Mouse (Mus musculus) forebrain, embryonic 11.5 days (tissue): ENCODE data around the gene Mllt1. TPM values are rescaled to one million over a fixed set of nuclear protein-coding genes. Genes with fewer than 3 reads are reported as not detected.

Experiments
- ATAC-seq: fragments of 200-750 bp; cut with Nextera tagmentation; replicated peaks from 2 replicates; pipeline ENCODE4 v1.8.0; 2017; ENCODE audit warnings: moderate TSS enrichment; ENCODE audit not compliant: low FRiP score
- DNase-seq: peaks from one replicate; pipeline ENCODE4 v3.0.0-alpha.2; 2017; ENCODE audit warnings: low spot score
- H3K27ac ChIP-seq: fragments of 300-500 bp; sonication (generic); 2 replicates; pipeline ENCODE4 v1.5.1; 2014; ENCODE audit warnings: low read depth, low read length
- H3K27me3 ChIP-seq: fragments of 300-500 bp; sonication (generic); 2 replicates; pipeline ENCODE4 v1.6.1; 2014; ENCODE audit warnings: mild to moderate bottlenecking, low read length, mixed read lengths; ENCODE audit not compliant: control insufficient read depth, insufficient read depth
- H3K36me3 ChIP-seq: fragments of 300-500 bp; sonication (generic); 2 replicates; pipeline ENCODE4 v1.6.1; 2014; ENCODE audit warnings: mild to moderate bottlenecking, low read length, moderate library complexity, mixed read lengths; ENCODE audit not compliant: control insufficient read depth, insufficient read depth
- H3K4me1 ChIP-seq: fragments of 300-500 bp; sonication (generic); replicated peaks from 2 replicates; pipeline ENCODE4 v1.6.1; 2014; ENCODE audit warnings: low read length, mixed read lengths; ENCODE audit not compliant: control insufficient read depth, insufficient read depth
- H3K4me2 ChIP-seq: fragments of 300-500 bp; sonication (generic); 2 replicates; pipeline ENCODE4 v1.6.1; 2014; ENCODE audit warnings: low read depth, mild to moderate bottlenecking, low read length, moderate library complexity, mixed read lengths; ENCODE audit not compliant: severe bottlenecking
- H3K4me3 ChIP-seq: fragments of 300-500 bp; sonication (generic); 2 replicates; pipeline ENCODE4 v1.5.1; 2014; ENCODE audit warnings: low read depth, low read length
- H3K9ac ChIP-seq: fragments of 300-500 bp; sonication (generic); 2 replicates; pipeline ENCODE4 v1.6.1; 2014; ENCODE audit warnings: low read length
- H3K9me3 ChIP-seq: fragments of 300-500 bp; sonication (generic); 2 replicates; pipeline ENCODE4 v1.6.1; 2016; ENCODE audit warnings: low read length, mixed read lengths; ENCODE audit not compliant: control insufficient read depth
- WGBS: fragments of 180-500 bp; shearing (Covaris S2); extraction: QIAGEN DNeasy Blood & Tissue Kit; methylation state at CpG from one replicate; pipeline ENCODE4 v1.1.7; 2014; 5-methylcytosine and 5-hydroxymethylcytosine counted together
- polyA plus RNA-seq: library from polyadenylated mRNA; unstranded; fragments of >200 nt; fragmentation: Nextera tagmentation; extraction: Ambion mirVana; gene quantifications from 2 replicates; pipeline ENCODE4 v1.2.1, GENCODE M21; 2014

Gene Mllt1
- 56.7 and 57.2 TPM in 2 replicates for polyA plus RNA-seq

DNA sequence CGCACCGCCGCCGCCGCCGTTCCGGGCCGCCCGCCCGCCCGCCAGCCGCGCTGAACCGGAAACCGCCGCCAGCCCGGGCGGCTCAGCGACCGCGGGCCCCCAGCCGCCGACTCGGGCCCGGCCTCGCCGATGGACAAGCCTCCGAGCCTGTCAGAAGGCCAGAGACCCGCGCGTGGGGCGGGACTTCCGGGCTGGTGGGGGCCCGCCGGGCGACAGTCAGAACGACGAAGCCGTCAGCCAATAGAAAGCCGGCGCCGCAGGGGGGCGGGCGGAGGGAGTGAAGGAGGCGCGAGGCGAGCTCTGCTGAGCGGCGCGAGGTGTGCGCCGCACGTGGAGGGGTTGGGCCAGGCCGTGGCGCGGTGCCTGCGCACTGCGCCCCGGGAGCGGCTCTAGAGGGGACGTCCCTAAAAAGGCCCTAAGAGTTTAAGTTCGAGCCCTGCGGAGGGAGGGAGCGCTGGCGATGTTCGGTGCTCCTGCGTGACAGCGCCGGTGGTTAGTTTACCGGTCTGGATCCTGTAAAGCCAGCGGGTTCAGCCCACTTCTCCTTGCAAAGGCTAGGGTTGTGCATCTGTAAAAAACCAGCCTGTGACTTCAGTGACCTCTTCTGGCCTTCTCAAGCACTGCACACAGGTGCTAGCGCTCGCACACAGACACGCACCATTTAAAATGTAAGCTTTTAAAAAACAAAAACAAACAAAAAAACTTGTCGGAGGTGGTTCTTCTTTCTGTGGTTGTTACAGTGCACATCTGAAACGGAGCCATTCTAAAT, at the start of gene Mllt1:
Gene Mllt1, minus strand, starts transcription at position 53 of the 769 bp plus-strand sequence.
- Histone ChIP-seq H3K4me1 (peaks cover 12% of the 10 kb centered on the region), H3K4me3 (peak within 1 kb of the TSS; percentile 95), H3K9me3 (no peaks in the 10 kb centered on the region), H3K9ac (peak within 1 kb of the TSS; percentile 94), H3K36me3 (no peaks in the 10 kb centered on the region), H3K27me3 (no peaks in the 10 kb centered on the region), H3K4me2 (peak within 1 kb of the TSS; percentile 94), H3K27ac (peak within 1 kb of the TSS; percentile 20; the same call in 1 of the 2 replicates)
- peak; percentile 98 for ATAC-seq
- DNase-seq = peak; percentile 100
- WGBS = 4% methylated on average over 71 of the region's 76 CpGs

DNA sequence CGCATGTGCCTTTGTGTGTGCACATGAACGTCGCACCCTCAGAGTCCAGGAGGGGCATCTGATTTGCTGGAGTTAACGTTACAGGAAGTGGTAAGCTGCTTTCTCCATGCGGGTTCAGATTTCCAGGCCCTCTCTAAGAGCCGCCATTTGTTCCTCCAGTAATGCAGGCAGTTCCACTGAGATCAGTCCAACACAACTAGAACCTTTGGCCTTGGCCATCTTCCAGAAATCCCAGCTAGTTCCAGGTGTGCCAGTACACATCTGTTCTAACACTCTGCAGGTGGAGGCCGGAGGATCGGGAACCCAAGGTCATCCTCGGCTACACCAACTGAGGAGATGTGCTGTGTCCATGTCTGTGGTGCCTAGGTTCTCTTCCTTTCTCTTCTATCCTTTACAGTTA, 49.7 kb upstream of the Mllt1 start:
- Histone ChIP-seq H3K27ac (no peak overlapping the region), H3K4me3 (no peak overlapping the region), H3K9ac (no peak overlapping the region), H3K36me3 (no peaks in the 10 kb centered on the region), H3K27me3 (no peaks in the 10 kb centered on the region), H3K4me2 (no peak overlapping the region), H3K9me3 (no peaks in the 10 kb centered on the region), H3K4me1 (no peaks in the 10 kb centered on the region)
- no peak for ATAC-seq
- DNase-seq = peak; percentile 35
- WGBS = 86% methylated on average over 9 of the region's 9 CpGs

GRCm38 (mm10) chr17:56982013-56982412, 46.8 kb upstream of the Mllt1 start, which contains the start of gene Acer1:
TSS of gene Acer1 (minus strand) at chr17:56982126.
- ATAC-seq = no peak
- H3K4me3 ChIP-seq = no peak within 1 kb of the TSS
- H3K9ac ChIP-seq = no peak within 1 kb of the TSS
- WGBS = 80% methylated on average over 5 of the region's 5 CpGs
- no peaks in the 10 kb centered on the region for H3K9me3 ChIP-seq
- H3K27ac ChIP-seq = no peak within 1 kb of the TSS
- H3K27me3 ChIP-seq = no peaks in the 10 kb centered on the region
- H3K36me3 ChIP-seq = no peaks in the 10 kb centered on the region
- peak; percentile 42 for DNase-seq
- H3K4me1 ChIP-seq = no peaks in the 10 kb centered on the region
- no peak within 1 kb of the TSS for H3K4me2 ChIP-seq

DNA sequence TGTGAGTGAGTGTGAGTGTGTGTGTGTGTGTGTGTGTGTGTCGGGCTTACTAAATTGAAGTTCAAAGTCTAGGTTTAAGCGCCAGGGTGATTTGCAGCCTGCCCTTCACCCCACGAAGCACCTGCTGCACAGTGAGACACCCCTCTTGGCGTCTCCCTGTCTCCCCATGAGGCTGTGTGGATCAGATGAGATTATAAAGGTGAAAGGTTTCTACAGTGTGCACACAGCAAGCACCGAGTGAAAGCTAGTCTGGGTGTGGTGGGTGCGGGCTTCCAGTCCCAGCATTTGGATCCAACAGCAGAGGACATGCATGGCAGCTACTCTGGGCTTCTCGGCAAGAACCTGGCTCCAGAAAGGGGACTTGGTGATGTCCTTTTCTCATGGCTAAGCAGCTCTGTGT, 45.8 kb upstream of the Mllt1 start:
- ATAC-seq = no peak
- 87% methylated on average over 7 of the region's 7 CpGs for WGBS
- no peaks in the 10 kb centered on the region for H3K4me1 ChIP-seq
- H3K4me2 ChIP-seq = no peak overlapping the region
- H3K27me3 ChIP-seq = no peaks in the 10 kb centered on the region
- no peaks in the 10 kb centered on the region for H3K36me3 ChIP-seq
- no peaks in the 10 kb centered on the region for H3K9me3 ChIP-seq
- H3K9ac ChIP-seq = no peak overlapping the region
- no peak overlapping the region for H3K27ac ChIP-seq
- H3K4me3 ChIP-seq = no peak overlapping the region
- peak; percentile 41 for DNase-seq

GRCm38 (mm10) chr17:56979524-56979923, 44.3 kb upstream of the Mllt1 start:
- DNase-seq (no peak), ATAC-seq (no peak)
- H3K36me3 ChIP-seq = no peaks in the 10 kb centered on the region
- no peaks in the 10 kb centered on the region for H3K9me3 ChIP-seq
- H3K4me3 ChIP-seq = no peak overlapping the region
- no peaks in the 10 kb centered on the region for H3K4me1 ChIP-seq
- H3K27ac ChIP-seq = no peak overlapping the region
- no peak overlapping the region for H3K4me2 ChIP-seq
- WGBS = 40% methylated on average over 7 of the region's 8 CpGs
- H3K9ac ChIP-seq = no peak overlapping the region
- H3K27me3 ChIP-seq = no peaks in the 10 kb centered on the region

GRCm38 (mm10) chr17:56976531-56977390, 41.5 kb upstream of the Mllt1 start:
- DNase-seq (peak; percentile 39), ATAC-seq (no peak)
- Histone ChIP-seq H3K27ac (no peak overlapping the region), H3K9me3 (no peaks in the 10 kb centered on the region), H3K4me3 (no peak overlapping the region), H3K27me3 (no peaks in the 10 kb centered on the region), H3K4me1 (no peaks in the 10 kb centered on the region), H3K4me2 (no peak overlapping the region), H3K9ac (no peak overlapping the region), H3K36me3 (no peaks in the 10 kb centered on the region)
- WGBS = 80% methylated on average over 8 of the region's 8 CpGs

DNA sequence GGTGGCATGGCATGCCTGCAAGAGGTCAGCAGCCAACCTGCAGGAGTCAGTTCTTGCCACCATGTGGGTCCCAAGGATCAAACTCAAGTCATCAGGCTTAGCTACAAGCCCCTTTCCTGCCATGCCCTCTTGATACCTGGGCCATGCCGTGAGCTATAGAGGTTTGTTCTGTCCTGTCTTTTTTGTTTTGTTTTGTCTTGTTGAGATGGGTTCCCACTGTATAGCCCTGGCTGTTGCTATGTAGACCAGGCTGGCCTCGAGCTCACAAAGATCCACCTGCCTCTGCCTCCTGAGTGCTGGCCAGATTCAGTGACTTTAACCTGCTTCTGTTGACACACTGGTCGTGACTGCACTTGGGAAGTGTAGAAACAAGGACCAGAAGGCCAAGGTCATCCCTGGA, 40.2 kb upstream of the Mllt1 start:
- Histone ChIP-seq H3K9me3 (no peaks in the 10 kb centered on the region), H3K27me3 (no peaks in the 10 kb centered on the region), H3K4me1 (no peaks in the 10 kb centered on the region), H3K4me3 (no peak overlapping the region), H3K36me3 (no peaks in the 10 kb centered on the region), H3K4me2 (no peak overlapping the region), H3K9ac (no peak overlapping the region), H3K27ac (no peak overlapping the region)
- ATAC-seq = no peak
- WGBS = 77% methylated on average over 3 of the region's 3 CpGs
- DNase-seq = peak; percentile 40

- no peaks in the 10 kb centered on the region for H3K4me1 ChIP-seq
- no peaks in the 10 kb centered on the region for H3K9me3 ChIP-seq
- H3K9ac ChIP-seq = no peak overlapping the region
- no peaks in the 10 kb centered on the region for H3K27me3 ChIP-seq
- no peak overlapping the region for H3K27ac ChIP-seq
- H3K36me3 ChIP-seq = no peaks in the 10 kb centered on the region
- no peak overlapping the region for H3K4me3 ChIP-seq
- ATAC-seq = no peak
- H3K4me2 ChIP-seq = no peak overlapping the region
- DNase-seq = peak; percentile 38
- WGBS = 75% methylated on average over 5 of the region's 5 CpGs
Observed at GRCm38 (mm10) chr17:56974708-56975240, 39.6 kb upstream of the Mllt1 start.
